Comparison of ENCODE assay signal across 13 mouse cellular contexts in the genomic region with DNA sequence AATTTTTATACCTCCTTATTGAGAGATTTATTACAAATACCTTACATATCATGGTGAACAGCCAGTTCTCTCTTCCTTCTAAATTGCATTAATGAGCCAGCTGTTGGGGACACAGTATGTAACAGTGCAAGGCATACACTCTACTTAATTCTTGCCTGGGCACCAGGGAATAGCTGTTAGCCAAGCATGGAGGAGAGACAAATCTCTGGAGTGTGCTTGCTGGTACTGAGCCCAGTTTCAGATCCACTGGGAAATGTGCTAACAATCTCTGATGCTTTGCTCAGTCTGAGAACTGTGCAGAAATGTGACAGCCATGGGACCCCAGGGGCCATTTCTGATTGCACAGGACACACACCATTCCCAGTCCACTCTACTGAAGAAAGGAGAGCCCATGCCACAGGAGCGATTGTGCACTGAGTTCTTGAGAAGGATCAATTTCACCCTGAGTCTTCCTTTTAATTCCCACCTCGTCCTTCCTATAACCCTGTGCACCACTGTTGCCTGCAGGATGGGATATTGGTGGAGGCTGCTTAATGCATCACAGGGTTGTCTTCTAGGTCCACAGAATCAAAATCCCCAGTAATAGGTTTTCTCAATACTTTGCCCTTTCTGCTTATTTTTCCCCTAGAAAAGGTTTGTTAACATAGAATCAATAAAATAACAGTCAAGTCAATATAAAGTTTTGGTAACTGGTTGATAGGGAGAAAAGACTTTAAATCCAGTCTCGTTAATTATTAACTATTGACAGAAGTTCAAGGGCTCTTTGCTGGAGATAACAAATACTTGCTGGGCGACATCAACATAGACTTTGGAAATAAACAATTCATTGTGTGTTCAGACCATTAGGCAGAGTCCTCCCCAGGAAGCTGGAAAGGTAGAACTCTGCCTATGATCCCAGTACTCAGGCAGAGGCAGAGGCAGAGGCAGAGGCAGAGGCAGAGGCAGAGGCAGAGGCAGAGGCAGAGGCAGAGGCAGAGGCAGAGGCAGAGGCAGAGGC. TPM values are rescaled to one million over a fixed set of nuclear protein-coding genes. Genes with fewer than 3 reads are reported as not detected.
DNase-seq lines count a peak whose midpoint lies in the region; ATAC-seq and TF ChIP-seq lines count a peak whose summit lies in the region.
"Had no signal": no experiment of that assay in that cellular context is flagged by ENCODE, and none has a peak within 500 bp of the region (broad histone marks: within the 10 kb centered on the region; RNA-seq: fewer than 3 reads in every experiment).

No protein-coding gene starts in this region.

- no peaks in the 10 kb centered on the region for H3K27me3 ChIP-seq in hindbrain, embryonic 12.5 days
- H3K27me3 ChIP-seq in hindbrain, embryonic 10.5 days (ENCODE audit: insufficient read depth, poor library complexity, severe bottlenecking), result no peaks in the 10 kb centered on the region
- H3K27me3 ChIP-seq in liver, embryonic 12.5 days (replicated peaks), result no peaks in the 10 kb centered on the region
- no peaks in the 10 kb centered on the region for H3K27me3 ChIP-seq in small intestine, adult 2 months (ENCODE audit: control insufficient read depth, insufficient read depth, low read length)
- H3K27me3 ChIP-seq: lung, embryonic 15.5 days had no signal

- no peak for DNase-seq in hindbrain, embryonic 10.5 days (ENCODE audit: low spot score)
- DNase-seq in gastrocnemius, postnatal 25 days, result peak; percentile 34
- no peak for DNase-seq in layer of hippocampus, adult 9-11 months
- DNase-seq in thymus, postnatal 4 days, result no peak
- DNase-seq in frontal cortex, adult 2 months (ENCODE audit: extremely low spot score in 1 of 2, low spot score in 1 of 2), result no peak
- DNase-seq: adrenal gland, adult 2 months; cerebellum, postnatal 14 days; kidney, postnatal 4 days; spleen, adult 18-20 months had no signal

- ATAC-seq in hindbrain, embryonic 12.5 days (ENCODE audit: low FRiP score), result peak; percentile 43; the same call in 1 of the 2 replicates
- ATAC-seq in liver, embryonic 12.5 days, result peak; percentile 72

- H3K27ac ChIP-seq in hindbrain, embryonic 12.5 days, result no peak overlapping the region
- H3K27ac ChIP-seq in hindbrain, embryonic 10.5 days, result no peak overlapping the region
- peak overlapping the region; percentile 58; the same call in 1 of the 2 replicates for H3K27ac ChIP-seq in liver, embryonic 12.5 days
- H3K27ac ChIP-seq in small intestine, adult 2 months (ENCODE audit: insufficient read depth, low read depth, low read length), result peak overlapping the region; percentile 93
- H3K27ac ChIP-seq: lung, embryonic 15.5 days had no signal

- H3K4me3 ChIP-seq in hindbrain, embryonic 12.5 days, result no peak overlapping the region
- no peak overlapping the region for H3K4me3 ChIP-seq in hindbrain, embryonic 10.5 days
- no peak overlapping the region for H3K4me3 ChIP-seq in liver, embryonic 12.5 days
- no peak overlapping the region for H3K4me3 ChIP-seq in small intestine, adult 2 months (ENCODE audit: low read depth, low read length)
- H3K4me3 ChIP-seq: lung, embryonic 15.5 days had no signal

- no peaks in the 10 kb centered on the region for H3K9me3 ChIP-seq in hindbrain, embryonic 12.5 days (replicated peaks)
- no peaks in the 10 kb centered on the region for H3K9me3 ChIP-seq in hindbrain, embryonic 10.5 days
- no peaks in the 10 kb centered on the region for H3K9me3 ChIP-seq in liver, embryonic 12.5 days (replicated peaks)
- H3K9me3 ChIP-seq: lung, embryonic 15.5 days had no signal

- TF ChIP-seq POLR2A in small intestine, adult 2 months (IDR thresholded peaks at IDR 0.05; ENCODE audit: low read depth, low read length), result no peak

- H3K36me3 ChIP-seq in hindbrain, embryonic 12.5 days, result no peaks in the 10 kb centered on the region
- H3K36me3 ChIP-seq in hindbrain, embryonic 10.5 days, result 0 out of 2 replicates have a peak, but pooled peaks cover 2% of the 10 kb centered on the region
- no peaks in the 10 kb centered on the region for H3K36me3 ChIP-seq in liver, embryonic 12.5 days
- H3K36me3 ChIP-seq in small intestine, adult 2 months (ENCODE audit: control insufficient read depth, insufficient read depth, low read length), result peaks cover 5% of the 10 kb centered on the region; the same call in 1 of the 2 replicates
- H3K36me3 ChIP-seq: lung, embryonic 15.5 days had no signal

- TF ChIP-seq CTCF in small intestine, adult 2 months (IDR thresholded peaks at IDR 0.05; ENCODE audit: extremely low read depth, insufficient read length, insufficient replicate concordance, low read depth, low read length), result no peak

- no peak overlapping the region for H3K4me2 ChIP-seq in hindbrain, embryonic 12.5 days (replicated peaks)
- 0 out of 2 replicates have a peak overlapping the region, but pooled peaks have one; percentile 4 for H3K4me2 ChIP-seq in liver, embryonic 12.5 days
- H3K4me2 ChIP-seq: lung, embryonic 15.5 days had no signal

- no peak overlapping the region for H3K9ac ChIP-seq in hindbrain, embryonic 12.5 days
- no peak overlapping the region for H3K9ac ChIP-seq in liver, embryonic 12.5 days
- H3K9ac ChIP-seq: lung, embryonic 15.5 days had no signal

- peaks cover 3% of the 10 kb centered on the region; the same call in 1 of the 2 replicates for H3K4me1 ChIP-seq in hindbrain, embryonic 12.5 days
- H3K4me1 ChIP-seq in hindbrain, embryonic 10.5 days (replicated peaks), result no peaks in the 10 kb centered on the region
- H3K4me1 ChIP-seq in liver, embryonic 12.5 days, result no peaks in the 10 kb centered on the region
- H3K4me1 ChIP-seq in small intestine, adult 2 months (ENCODE audit: control insufficient read depth, insufficient read depth, insufficient read length, low read length), result peaks cover 9% of the 10 kb centered on the region; the same call in 1 of the 2 replicates
- H3K4me1 ChIP-seq: lung, embryonic 15.5 days had no signal

- WGBS in hindbrain, embryonic 12.5 days, result 81% methylated on average over 4 of the region's 4 CpGs
- WGBS in hindbrain, embryonic 10.5 days, result 77% methylated on average over 4 of the region's 4 CpGs
- 52% methylated on average over 4 of the region's 4 CpGs for WGBS in liver, embryonic 12.5 days (ENCODE audit: insufficient replicate concordance)
- WGBS in small intestine, adult 2 months, result 19% methylated on average over 4 of the region's 4 CpGs

RNA-seq across cellular contexts. Expression of a gene that starts 25.1 kb away (rescaled TPM):
- 6.6 and 6.7 TPM in 2 replicates for polyA plus RNA-seq in hindbrain, embryonic 12.5 days (2016; fragmentation: Nextera tagmentation; extraction: Ambion mirVana)
- polyA plus RNA-seq in hindbrain, embryonic 10.5 days (2016; fragmentation: Nextera tagmentation; extraction: Ambion mirVana), result 3.0 and 3.3 TPM in 2 replicates
- under 1 TPM; 0.15 to 0.19 TPM for total RNA-seq in gastrocnemius, postnatal 25 days (2021)
- 3.3 and 3.8 TPM in 2 replicates for polyA plus RNA-seq in liver, embryonic 12.5 days (2016; fragmentation: Nextera tagmentation; extraction: Ambion mirVana)
- 0.83 and 1.9 TPM in 2 replicates for polyA plus RNA-seq in small intestine, adult 2 months (2012; rRNA removed)
- polyA plus RNA-seq in frontal cortex, adult 2 months (2012; rRNA removed), result 28.2 and 33.5 TPM in 2 replicates

RNA-seq across cellular contexts. Expression of a gene that starts 31.5 kb away (rescaled TPM):
- 34.5 and 43.7 TPM in 2 replicates for polyA plus RNA-seq in hindbrain, embryonic 12.5 days (2016; fragmentation: Nextera tagmentation; extraction: Ambion mirVana)
- 25.7 and 33.2 TPM in 2 replicates for polyA plus RNA-seq in hindbrain, embryonic 10.5 days (2016; fragmentation: Nextera tagmentation; extraction: Ambion mirVana)
- total RNA-seq in gastrocnemius, postnatal 25 days (2021), result 1 to 10 TPM; 9.4 to 9.9 TPM
- 17.4 TPM in 2 replicates for polyA plus RNA-seq in liver, embryonic 12.5 days (2016; fragmentation: Nextera tagmentation; extraction: Ambion mirVana)
- 1.7 and 3.7 TPM in 2 replicates for polyA plus RNA-seq in small intestine, adult 2 months (2012; rRNA removed)
- polyA plus RNA-seq in frontal cortex, adult 2 months (2012; rRNA removed), result 6.2 and 7.0 TPM in 2 replicates

Comparison
In these comparisons a context has a peak if more than half of its experiments do, and no peak if none do; other contexts are left out.
1. H3K27ac ChIP-seq: peak in liver, embryonic 12.5 days (single experiment) and small intestine, adult 2 months (single experiment); none in hindbrain, embryonic 12.5 days (single experiment) and hindbrain, embryonic 10.5 days (single experiment).